Mouse (Mus musculus) naive thymus-derived CD4-positive, alpha-beta T cell, adult 2 months (primary cell): ENCODE results near the gene Fis1.
"Not testable (repeated sequence)": the region's sequence is repeated elsewhere in the genome, so short reads cannot be mapped to it uniquely, and the experiment has no call there.

Experiments used
- DNase-seq: peaks from one replicate; pipeline ENCODE4 v3.0.0-alpha.2; 2011; ENCODE audit warnings: low read depth

Fis1 gene

DNA sequence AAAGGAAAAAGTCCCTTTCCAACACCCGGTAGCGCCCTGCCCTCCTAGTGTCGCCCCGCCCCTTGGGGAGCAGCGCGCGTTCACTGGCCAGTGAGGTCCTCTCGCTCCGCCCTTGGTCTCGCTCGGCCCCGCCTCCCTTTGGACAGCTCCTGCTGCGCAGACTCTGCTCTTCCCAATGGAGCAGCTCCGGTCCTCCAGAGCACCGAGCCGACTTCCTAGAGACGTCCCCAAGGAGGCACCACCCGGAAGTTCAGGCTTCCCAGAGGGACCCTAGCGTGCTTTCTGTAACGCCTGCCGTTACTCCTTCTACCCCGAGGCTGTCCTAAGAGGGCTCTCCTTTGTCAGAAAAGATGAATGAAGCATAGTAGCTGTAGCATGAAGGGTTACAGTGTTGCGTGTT, at the start of gene Fis1:
Gene Fis1, plus strand, starts transcription at position 261 of the 400 bp plus-strand sequence.
- DNase-seq: peak; percentile 70

DNA sequence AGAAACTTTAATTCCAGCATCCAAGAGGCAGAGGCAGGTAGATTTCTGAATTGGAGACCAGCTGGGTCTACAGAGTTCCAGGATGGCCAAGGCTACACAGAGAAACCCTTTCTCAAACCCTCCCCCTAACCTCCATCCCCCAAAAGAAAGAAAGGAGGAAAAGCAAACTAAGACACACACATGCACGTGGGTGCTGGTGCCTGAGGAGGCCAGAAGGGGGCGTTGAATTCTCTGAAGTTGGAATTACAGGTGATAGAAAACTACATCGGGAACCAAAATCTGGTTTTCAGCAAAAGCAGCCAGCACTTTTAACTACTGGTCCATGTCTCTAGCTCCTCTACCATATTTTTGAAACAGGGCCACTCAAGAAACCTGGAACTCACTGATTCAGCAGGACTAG, 48.5 kb upstream of the Fis1 start:
- no peak for DNase-seq

DNA sequence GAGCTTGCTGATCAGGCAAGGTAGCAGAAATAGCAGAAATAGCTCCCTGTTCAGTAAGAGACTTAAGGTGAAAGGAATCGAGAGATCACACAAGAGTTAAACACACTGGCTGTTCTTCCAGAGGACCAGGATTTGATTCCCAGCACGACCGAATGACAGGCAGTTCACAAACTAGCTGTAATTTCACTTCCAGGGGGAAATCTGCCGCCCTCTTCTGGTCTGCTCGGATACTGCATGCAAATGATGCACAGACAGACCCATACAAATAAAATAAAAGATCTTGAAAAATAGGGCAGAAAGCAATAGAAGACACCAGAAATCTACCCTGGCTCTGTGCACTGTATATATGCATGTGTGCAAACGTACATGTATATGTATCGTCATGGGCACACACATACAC, 47.4 kb upstream of the Fis1 start:
- peak; percentile 74 for DNase-seq

DNA sequence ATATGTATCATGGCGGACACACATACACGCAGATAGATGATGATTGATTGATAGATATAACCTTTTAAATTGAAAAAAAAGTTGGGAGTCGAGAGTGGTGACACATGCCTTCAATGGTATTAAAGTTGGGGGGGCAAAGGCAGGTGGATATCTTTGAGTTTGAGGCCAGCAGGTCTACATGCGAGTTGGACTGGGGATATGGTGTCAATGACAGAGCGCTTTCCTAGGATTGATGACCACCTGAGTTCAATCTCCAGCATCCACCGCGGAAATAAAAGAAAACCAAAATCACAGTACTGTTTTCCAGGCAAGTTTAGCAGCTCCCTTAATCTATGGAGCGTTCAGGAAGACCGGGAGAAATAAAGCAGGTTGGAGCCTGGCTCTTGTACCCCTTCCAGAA, 45.5 kb upstream of the Fis1 start:
- DNase-seq: no peak

DNA sequence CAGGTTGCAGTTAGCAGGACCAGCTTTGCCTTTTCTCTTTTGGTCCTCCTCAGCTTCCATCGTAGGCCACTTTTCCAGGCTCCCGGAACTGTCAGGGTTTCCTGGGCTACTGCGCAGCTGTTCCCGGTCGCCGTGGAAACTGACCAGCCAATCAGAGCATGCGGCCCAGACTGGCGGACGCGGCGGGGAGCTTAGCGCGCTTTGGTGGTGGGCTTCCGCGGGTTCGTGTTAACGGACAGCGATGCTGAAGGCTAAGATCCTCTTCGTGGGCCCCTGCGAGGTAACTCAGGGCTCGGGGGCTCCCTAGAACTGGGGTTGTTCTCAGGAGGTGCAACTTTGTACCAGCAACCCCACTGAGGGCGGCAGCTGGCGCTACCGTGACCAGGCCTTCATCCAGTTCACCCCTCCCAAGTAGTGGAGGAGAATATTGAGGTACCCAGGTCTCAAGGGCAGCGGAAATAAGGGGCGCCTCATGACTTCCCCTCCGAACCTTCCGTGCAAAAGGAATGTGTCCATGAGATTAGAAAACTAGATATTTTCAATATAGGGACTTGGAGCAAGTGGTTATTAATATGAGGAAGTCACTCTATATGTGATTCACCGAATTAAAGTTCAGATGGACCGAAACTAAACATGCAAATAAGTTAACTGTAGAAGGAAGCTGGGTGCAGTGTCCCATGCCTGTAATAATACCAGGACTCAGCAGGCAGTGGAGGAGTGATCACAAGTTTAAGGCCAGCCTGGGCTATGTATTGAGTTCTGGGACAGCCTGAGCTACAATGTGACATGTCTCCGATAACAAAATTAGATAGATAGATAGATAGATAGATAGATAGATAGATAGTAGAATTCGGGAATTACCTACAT, 44.9 kb upstream of the Fis1 start, which contains the start of gene Ift22:
Gene Ift22, plus strand, starts transcription at position 160 of the 867 bp plus-strand sequence.
- peak; percentile 81 for DNase-seq

DNA sequence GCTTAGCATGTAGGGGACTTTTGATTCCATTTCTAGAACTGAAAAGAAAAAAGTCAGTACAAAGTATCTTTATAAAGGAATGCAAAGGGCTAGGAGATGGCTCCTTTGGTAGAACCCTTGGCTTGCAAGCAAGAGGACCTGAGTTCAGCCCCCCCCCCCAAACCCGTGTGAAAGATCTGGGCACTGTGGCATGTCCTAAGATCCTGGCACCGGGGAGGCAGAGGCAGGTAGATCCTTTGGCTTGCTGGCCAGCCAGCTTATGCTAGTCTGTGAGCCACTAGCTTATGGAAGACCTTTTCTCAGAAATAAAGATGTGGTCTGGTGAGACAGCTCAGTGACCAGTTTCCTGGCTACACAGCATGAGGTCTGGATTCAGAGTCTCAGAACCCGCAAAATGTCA, 38.9 kb upstream of the Fis1 start:
- DNase-seq: no peak

DNA sequence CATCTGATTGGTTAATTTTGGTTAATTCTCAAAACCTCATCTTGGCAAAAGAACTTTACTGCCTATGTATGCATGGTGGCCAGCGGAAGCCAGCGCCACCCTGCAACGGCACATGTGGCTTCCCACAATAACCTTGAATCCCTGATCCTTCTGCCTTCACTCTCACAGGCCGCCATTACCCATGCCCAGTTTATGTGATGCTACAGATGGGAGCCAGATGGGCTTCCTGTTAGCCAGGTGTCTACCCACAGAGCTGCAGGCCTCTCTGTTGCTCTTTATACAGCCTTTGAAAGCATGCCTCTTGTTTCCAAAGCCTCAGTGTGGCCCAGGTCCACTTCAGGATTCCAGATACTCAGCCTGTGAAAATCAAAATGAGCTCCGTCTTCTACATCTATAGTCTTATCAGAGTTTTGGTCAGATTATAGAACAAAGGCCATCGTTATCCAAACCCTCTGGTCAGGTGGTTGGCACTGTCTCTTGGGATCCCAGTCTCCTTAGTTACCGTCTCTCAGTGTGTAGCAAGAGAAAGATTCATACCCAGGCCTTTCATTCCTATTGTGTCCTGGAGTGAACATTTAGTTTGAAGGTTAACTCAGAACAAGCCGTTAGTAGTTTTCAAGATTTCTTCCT, 35.3 kb upstream of the Fis1 start:
- no peak for DNase-seq

DNA sequence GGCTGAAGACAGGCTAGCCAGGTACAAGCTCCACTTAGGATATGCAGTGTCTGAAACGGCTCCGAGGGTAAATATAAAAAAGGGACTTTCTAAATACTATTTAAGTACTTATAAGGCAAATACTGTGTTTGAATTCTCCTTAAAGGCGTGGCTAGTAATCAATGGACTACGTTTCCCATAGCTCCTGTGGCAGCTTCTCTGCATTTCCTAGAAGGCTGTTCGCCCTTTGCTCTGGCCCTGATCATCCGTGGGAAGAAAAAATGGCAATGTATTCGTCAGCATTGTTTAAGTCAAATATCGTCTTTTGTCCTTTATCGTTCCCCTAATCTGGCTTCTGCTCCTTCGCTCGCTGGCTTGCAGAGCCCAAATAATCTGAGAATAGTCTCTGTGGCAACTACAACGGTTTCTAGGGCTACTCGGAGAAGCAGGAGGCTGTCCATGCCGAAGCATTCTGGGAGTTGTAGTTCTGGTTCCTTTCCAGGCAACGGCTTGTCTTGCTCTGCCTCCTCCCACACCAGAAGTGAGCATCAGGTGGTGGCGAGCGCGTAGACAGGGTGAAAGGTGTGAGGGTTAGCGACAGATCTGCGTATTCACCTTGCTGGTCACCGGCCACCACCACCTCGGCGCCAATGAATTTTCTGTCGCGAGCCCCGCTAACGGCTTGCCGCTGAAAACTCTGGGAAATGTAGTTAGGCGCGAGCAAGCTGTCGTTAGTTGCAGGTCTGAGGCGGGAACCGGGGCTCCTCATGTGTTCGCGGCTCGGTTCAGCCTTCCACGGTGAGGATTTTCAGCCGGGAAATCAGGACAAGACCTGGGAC, 34.2 kb upstream of the Fis1 start:
- peak; percentile 90 for DNase-seq

DNA sequence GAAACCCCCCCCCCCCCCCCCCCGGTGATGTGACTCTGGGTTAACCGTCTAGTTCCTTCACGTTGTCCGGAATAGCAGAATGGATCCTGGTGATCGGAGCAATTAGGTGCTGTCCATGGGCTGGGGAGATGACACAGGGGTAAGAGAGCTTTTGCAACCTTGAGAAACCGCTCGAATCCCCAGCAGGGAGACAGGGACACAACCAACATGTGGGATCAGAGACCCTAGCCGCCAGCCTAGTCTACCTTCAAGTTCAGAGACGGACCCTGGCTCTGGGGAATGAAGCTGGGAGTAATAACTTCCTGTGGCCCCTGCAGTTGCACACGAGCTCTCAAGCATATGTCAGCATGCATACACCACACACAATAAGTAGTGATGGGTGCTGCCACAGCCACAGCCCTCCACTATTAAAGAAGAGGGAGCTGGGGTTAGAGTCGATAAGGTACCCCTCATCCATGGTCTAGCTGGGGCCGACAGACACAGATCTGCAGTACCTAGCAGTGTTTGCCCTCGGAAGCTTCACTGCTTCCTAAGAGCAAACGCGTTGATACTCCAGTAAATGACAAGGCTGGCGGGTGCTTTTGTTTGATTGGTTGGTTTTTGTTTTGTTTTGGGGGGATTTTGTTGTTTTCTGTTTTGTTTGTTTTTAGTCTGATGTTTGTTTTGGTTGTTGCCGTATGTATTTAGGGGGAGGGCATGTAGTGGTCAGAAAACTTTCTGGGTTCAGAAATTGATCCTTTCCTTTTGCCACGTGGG, 33.4 kb upstream of the Fis1 start:
- peak; percentile 25 for DNase-seq

DNA sequence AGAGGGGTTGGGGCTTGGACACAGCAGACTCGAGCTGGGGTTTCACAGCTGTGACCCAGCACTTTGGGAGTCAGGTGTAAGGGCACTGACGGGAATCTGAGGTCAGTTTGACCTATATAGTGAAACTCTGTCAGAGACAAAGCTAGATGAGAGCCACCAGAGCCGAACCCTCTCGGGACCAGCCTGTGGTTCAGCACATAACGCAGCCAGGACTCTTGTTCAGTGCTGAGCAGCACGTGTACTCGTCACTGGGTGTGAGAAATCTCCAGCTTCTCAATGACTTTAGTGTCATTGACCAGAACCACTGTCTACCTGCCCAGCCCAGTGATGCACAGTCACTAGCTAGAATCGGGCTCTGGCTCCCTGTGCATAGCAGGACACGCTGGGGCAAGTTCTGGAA, 30.2 kb upstream of the Fis1 start:
- DNase-seq: no peak

DNA sequence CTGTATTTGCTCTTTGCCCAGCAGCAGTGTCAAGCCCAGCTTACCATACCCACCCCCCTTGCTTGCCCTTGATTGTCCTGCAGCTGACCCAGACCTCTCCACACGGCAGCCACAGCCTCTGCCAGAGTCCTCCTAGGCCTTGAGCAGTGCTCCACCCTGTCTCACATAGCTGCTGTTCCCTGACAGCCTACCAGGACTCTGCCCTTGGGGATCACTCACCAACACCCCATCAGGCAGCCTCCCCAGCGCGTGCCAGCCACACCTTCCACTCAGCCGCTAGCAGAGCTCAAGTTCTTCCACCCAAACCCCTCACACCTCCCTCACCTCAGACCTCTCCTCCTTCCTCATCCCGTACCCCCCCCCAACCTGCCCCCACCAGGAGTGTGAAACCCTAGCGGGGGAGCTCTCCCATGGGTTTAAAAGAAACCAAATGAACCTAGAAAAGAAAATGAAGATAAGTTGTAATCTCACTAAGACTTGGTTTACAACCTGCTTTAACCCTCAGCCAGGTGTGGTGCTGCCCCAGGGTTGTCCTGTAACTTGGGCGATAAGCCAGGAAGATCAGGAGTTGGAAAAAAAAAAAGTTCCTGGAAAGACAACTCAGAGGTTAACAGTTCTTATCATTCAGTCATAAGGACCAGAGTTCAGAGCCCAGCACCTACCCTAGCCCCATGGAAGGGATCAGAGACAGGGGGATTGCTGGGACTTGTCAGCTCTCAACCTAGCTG, 29.2 kb upstream of the Fis1 start:
- DNase-seq: no peak

DNA sequence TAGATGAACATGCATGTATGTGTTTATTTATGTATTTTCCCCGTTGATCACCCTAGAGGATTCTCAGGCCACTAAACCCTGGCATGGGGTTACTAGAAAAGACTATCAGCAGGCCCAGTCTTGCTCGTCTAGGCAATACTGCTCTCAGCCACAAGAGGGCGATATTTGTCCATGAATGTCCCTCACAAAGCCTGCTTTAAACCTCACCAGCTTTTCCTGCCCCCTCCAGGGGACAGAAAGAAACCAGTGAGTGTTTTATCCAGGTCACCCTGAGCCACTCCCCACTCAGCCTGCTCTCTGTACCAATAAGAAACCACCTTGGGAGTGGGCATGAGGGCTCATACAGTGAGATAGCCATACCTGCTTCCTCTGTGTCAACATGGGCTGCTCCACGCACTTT, 24.0 kb upstream of the Fis1 start:
- DNase-seq: peak; percentile 88

DNA sequence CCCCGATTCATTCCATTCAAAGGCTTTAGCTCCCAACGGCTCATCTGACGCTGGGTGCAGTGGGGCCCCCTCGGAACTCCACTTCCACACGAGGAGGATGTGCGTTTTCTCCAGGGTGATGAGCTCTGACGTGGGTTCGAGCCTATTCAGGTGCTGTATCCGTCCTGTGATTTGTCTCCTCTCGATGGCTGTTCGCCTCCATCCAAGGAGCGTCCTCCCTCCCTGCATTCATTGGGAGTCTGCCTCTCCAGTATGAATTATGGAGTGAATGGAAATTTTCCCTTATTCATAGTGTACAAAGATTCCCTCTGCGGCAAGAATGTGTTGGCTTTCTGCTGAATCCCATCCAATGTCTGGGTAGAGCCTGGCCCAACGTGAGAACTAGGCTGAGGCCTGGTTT, 21.2 kb upstream of the Fis1 start:
- DNase-seq: no peak

DNA sequence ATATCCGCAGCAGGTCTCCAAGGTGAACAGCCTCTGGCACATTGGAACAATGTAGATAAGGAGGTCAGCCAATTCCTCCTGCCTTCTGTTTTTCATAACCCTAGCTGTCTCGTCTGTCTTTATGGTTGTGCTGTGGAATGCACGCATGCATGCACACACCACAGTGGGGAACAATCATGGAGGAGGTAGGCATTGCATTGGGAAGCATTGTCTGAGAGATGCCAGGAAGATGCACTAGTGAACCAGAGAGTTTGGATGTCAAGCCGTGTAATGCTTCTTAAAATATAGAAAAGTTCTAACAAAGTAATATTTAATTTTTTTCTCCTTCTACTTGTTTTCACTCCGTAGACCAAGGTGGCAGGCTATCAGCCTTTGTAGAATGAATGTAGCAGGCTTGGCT, 20.1 kb upstream of the Fis1 start:
- peak; percentile 30 for DNase-seq

DNA sequence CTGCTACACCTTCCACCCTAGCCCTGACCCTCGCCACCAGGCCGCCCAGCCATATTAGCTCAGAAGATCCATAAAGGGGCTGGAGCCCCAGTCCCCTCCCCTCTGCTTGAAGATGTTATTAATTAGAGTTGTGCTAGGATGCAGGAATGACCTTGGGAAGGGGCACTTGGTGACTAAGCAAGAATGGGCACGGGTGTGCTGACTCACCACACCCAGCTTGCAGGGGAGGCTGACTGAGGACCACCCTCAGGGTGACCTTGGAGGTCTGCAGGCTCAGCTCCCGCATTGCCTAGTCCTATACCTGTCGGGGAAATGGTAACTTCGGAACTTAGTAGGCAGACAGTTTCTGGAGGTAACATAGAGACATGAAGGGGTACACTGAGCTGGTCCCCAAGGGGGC, 19.1 kb upstream of the Fis1 start:
- no peak for DNase-seq

DNA sequence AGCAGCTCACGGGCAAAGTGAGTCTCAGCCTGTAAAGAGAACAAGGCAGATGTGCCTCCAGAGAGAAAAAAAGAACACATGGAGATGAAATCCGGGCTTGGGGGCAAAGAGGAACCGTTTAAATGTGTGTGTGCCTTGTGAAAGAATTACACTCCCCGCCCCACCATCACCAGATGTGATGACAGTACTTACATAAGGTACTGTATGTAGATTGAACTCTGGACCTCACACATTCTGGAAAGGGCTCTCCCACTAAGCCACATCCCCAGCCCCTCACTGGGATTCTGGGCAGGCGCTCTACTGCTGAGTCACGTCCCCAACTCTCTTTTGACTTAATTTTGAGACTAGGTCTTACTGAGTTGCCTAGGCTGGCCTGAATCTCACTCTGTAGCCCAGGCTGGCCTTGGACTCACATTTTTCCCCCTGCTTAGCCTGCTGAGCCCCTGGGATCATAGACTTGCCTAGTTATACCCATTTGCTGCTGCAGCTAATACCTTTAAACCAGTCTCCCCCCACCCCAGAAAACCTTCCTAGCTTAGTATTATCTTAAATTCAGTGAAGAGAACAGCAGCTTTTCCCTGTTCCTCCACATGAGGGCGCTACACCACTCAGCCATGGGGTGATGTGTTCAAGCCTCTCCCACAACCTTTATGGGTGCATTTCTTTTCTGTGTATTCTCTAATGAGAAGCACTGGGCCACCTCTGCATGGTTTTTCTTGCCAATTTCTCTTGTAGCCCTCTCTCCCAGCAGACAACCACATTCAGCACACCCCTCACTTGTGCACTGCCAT, 17.0 kb upstream of the Fis1 start:
- peak; percentile 39 for DNase-seq

DNA sequence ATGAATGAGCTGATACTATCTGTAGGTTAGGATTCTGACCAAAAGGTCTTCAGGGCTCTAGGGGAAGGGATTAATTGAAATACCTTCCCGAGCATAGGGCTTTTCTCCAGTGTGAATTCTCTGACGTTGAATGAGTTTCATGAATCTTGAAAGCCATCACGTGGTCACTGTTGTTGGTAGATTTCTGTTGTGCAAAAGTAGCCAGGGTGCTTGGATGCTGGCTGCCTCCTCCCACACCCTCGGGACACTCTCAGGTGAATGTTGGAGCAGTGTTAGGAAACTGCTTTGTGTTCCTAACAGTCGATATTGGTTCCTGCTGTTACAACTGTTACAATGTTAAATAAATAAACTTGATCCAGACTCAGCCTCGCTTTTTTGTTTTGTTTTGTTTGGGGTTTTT, 16.3 kb upstream of the Fis1 start:
- no peak for DNase-seq

DNA sequence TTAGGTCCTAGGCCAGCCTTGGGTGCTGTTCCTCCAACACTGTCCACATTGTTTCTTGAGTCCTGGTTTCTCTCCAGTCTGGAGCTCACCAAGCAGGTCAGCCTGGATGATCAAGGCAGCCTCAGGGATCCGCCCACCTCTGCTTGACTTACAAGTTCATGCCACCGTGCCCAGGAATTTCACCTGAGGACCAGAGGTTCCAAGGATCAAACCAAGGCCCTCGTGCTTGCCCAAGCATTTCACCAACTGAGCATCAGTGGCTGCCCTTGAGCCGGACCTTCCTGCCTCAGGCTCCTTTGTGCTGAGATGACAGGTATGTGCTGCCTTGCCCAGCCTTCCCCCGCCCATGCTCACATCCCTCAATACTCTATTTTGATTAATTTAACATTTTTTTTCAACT, 15.5 kb upstream of the Fis1 start:
- no peak for DNase-seq

DNA sequence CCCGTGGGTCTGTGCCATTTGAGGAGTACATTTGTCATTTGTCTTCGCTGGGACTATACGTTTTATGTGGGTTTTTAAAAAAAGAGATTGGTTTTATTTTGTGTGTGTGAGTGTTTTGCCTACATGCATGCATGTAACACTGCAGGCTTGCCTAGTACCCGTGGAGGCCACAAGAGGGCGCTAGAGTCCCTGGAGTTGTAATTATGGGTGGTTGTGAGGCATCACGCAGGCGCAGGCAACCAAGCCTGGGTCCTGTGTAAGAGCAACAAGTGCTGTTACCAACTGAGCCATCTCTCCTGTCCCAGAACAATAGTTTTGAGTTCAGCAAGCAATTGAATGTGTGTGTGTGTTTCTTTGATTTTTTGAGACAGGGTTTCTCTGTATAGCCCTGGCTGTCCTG, 13.8 kb upstream of the Fis1 start:
- DNase-seq: peak; percentile 35

DNA sequence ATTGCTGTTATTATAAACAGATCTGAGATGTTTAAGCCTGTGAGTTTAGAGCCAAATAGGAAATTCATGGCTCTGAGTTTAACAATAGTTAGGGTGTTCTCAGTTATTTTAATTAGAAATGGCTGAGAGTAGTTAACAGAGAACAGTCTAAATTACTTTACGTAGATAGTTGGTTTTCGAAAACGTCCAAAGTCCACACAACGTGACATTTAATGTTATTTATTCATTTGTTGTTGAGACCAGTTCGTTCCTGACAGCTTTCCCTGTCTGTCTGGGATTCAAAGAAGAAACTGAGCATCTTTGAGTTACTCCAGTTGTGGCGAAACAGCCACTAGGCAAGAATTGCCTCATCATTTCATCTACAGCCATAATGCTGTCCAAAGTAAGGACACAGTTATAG, 13.0 kb upstream of the Fis1 start:
- not testable (repeated sequence) for DNase-seq
